Mouse (Mus musculus): ENCODE measurements around the gene Ppef1.

DNA sequence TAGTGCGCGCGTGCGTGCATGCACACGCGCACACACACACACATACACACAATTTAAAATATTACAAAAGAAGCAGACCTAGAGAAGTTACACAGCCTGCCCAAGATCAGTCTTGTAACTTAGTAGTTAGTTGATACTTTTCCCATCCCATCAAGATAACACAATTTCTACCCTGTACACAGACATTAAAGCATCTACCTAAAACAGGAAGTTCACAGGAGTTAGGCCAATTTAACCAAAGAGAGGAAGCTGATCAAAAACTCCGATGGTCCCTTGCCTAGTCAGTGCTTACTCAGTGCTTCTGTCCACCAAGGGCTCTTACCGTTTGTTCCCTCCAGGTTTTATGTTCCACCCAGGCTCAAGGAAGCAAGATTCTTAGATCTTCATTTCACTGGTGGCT lies 15.2 kb upstream of the Ppef1 start:
- TF ChIP-seq CTCF (IDR thresholded peaks at IDR 0.05 in 2 of 3, conservative IDR thresholded peaks at IDR 0.05 in 1 of 3; ENCODE audit: control insufficient read depth in 1 of 3, insufficient read depth in 1 of 3, low read depth in 2 of 3, low read length in 3 of 3, poor library complexity in 1 of 3, severe bottlenecking in 1 of 3) (no peak), HCFC1 (IDR thresholded peaks at IDR 0.05; ENCODE audit: low read depth, low read length) (no peak)

Measured in MEL (cell line).